Mouse (Mus musculus) CH12.LX (cell line): ENCODE measurements around the gene Nhlrc1. TPM values are rescaled to one million over a fixed set of nuclear protein-coding genes. Genes with fewer than 3 reads are reported as not detected.

Experiments used
- DNase-seq: peaks from one replicate; pipeline ENCODE4 v3.0.0-alpha.2; 2013; ENCODE audit errors: extremely low read depth
- H3K27ac ChIP-seq: 2 replicates; pipeline ENCODE4 v1.5.1; 2012; ENCODE audit warnings: low read depth, mild to moderate bottlenecking, control low read depth, moderate library complexity; ENCODE audit not compliant: insufficient read depth
- H3K27me3 ChIP-seq: replicated peaks from 2 replicates; pipeline ENCODE3; 2012; ENCODE audit warnings: inconsistent platforms
- H3K36me3 ChIP-seq, 2 experiments: replicated peaks in 1 of 2; 2 replicates each; pipeline versions ENCODE3 to v1.6.1; 2012; ENCODE audit warnings: inconsistent platforms in 1 of 2, low read length in 1 of 2, mild to moderate bottlenecking in 1 of 2, mixed read lengths in 1 of 2, moderate library complexity in 1 of 2; ENCODE audit not compliant: control insufficient read depth in 1 of 2, insufficient read depth in 1 of 2
- H3K4me1 ChIP-seq, 2 experiments: 2 replicates each; pipeline ENCODE4 v1.6.1; 2012; ENCODE audit warnings: inconsistent platforms in 1 of 2, moderate library complexity in 1 of 2; ENCODE audit not compliant: insufficient read depth in 2 of 2, control insufficient read depth in 1 of 2
- H3K4me2 ChIP-seq: 2 replicates; pipeline ENCODE4 v1.6.1; 2012; ENCODE audit warnings: low read depth, mild to moderate bottlenecking, control low read depth; ENCODE audit not compliant: poor library complexity, insufficient read depth, severe bottlenecking
- H3K4me3 ChIP-seq, 3 experiments: fragments of 150-350 bp in 1 of 3; sonication (generic) in 1 of 3; replicated peaks in 1 of 3; 2 replicates each; pipeline versions ENCODE3 to v1.5.1; 2011 to 2012; ENCODE audit warnings: low read depth in 2 of 3, low read length in 2 of 3, mild to moderate bottlenecking in 2 of 3, moderate library complexity in 2 of 3, control low read depth in 1 of 3, improper control_type of control experiment in 1 of 3, inconsistent platforms in 1 of 3, mixed read lengths in 1 of 3; ENCODE audit not compliant: poor library complexity in 1 of 3
- H3K79me2 ChIP-seq: replicated peaks from 2 replicates; pipeline ENCODE4 v1.6.1; 2012; ENCODE audit warnings: mild to moderate bottlenecking, moderate library complexity; ENCODE audit not compliant: control insufficient read depth, poor library complexity, insufficient read depth, severe bottlenecking; ENCODE audit errors: extremely low read depth
- H3K9ac ChIP-seq: 2 replicates; pipeline ENCODE4 v1.6.1; 2012; ENCODE audit warnings: low read depth, mild to moderate bottlenecking, control low read depth, moderate library complexity; ENCODE audit not compliant: insufficient read depth
- H3K9me3 ChIP-seq: replicated peaks from 2 replicates; pipeline ENCODE3; 2012; ENCODE audit warnings: low read length, inconsistent platforms, mixed read lengths
- E2F4 ChIP-seq: IDR thresholded peaks from 2 replicates; pipeline ENCODE4 v1.6.1; 2011; ENCODE audit warnings: low read depth, low read length, improper control_type of control experiment; ENCODE audit not compliant: insufficient replicate concordance
- EP300 ChIP-seq: IDR thresholded peaks from 2 replicates; pipeline ENCODE4 v1.6.1; 2011; ENCODE audit warnings: low read length, improper control_type of control experiment
- ETS1 ChIP-seq: conservative IDR thresholded peaks from 2 replicates; pipeline ENCODE4 v1.6.1; 2012; ENCODE audit warnings: low read depth, mild to moderate bottlenecking, inconsistent platforms, low read length, improper control_type of control experiment, moderate library complexity
- GABPA ChIP-seq: IDR thresholded peaks from 2 replicates; pipeline ENCODE4 v1.6.1; 2012; ENCODE audit warnings: low read depth, low read length, improper control_type of control experiment, inconsistent platforms; ENCODE audit not compliant: insufficient replicate concordance
- IRF4 ChIP-seq: IDR thresholded peaks from 2 replicates; pipeline ENCODE4 v1.6.1; 2014; ENCODE audit warnings: low read depth, mild to moderate bottlenecking, inconsistent platforms, low read length, improper control_type of control experiment
- JUN ChIP-seq: IDR thresholded peaks from 2 replicates; pipeline ENCODE4 v1.6.1; 2011; ENCODE audit warnings: low read depth, mild to moderate bottlenecking, low read length, improper control_type of control experiment, moderate library complexity; ENCODE audit not compliant: insufficient read depth
- KAT2A ChIP-seq: IDR thresholded peaks from 2 replicates; pipeline ENCODE4 v1.6.1; 2012; ENCODE audit warnings: low read length, improper control_type of control experiment, inconsistent platforms; ENCODE audit not compliant: insufficient replicate concordance
- MAX ChIP-seq: IDR thresholded peaks from 2 replicates; pipeline ENCODE4 v1.6.1; 2011; ENCODE audit warnings: low read length, improper control_type of control experiment
- MEF2A ChIP-seq: IDR thresholded peaks from 2 replicates; pipeline ENCODE4 v1.6.1; 2014; ENCODE audit warnings: low read depth, mild to moderate bottlenecking, inconsistent platforms, low read length, improper control_type of control experiment, borderline replicate concordance
- MXI1 ChIP-seq: IDR thresholded peaks from 2 replicates; pipeline ENCODE4 v1.6.1; 2011; ENCODE audit warnings: mild to moderate bottlenecking, low read depth, low read length, improper control_type of control experiment
- MYC ChIP-seq: IDR thresholded peaks from 2 replicates; pipeline ENCODE4 v1.6.1; 2011; ENCODE audit warnings: low read depth, mild to moderate bottlenecking, improper control_type of control experiment, low read length
- NELFE ChIP-seq: IDR thresholded peaks from 2 replicates; pipeline ENCODE4 v1.6.1; 2011; ENCODE audit warnings: low read depth, low read length, improper control_type of control experiment
- NRF1 ChIP-seq: IDR thresholded peaks from 2 replicates; pipeline ENCODE4 v1.6.1; 2014; ENCODE audit warnings: low read depth, mild to moderate bottlenecking, inconsistent platforms, low read length, improper control_type of control experiment, moderate library complexity
- PAX5 ChIP-seq: IDR thresholded peaks from 2 replicates; pipeline ENCODE4 v1.6.1; 2012; ENCODE audit warnings: low read length, inconsistent platforms, mixed read lengths
- RCOR1 ChIP-seq: conservative IDR thresholded peaks from 2 replicates; pipeline ENCODE4 v1.6.1; 2012; ENCODE audit warnings: low read depth, mild to moderate bottlenecking, inconsistent platforms, low read length, improper control_type of control experiment
- SIN3A ChIP-seq: IDR thresholded peaks from 2 replicates; pipeline ENCODE4 v1.6.1; 2012; ENCODE audit warnings: low read length, improper control_type of control experiment, inconsistent platforms
- UBTF ChIP-seq: IDR thresholded peaks from 2 replicates; pipeline ENCODE4 v1.6.1; 2012; ENCODE audit warnings: low read depth, mild to moderate bottlenecking, inconsistent platforms, low read length, improper control_type of control experiment, moderate library complexity
- USF1 ChIP-seq: IDR thresholded peaks from 2 replicates; pipeline ENCODE4 v1.6.1; 2014; ENCODE audit warnings: low read depth, mild to moderate bottlenecking, inconsistent platforms, low read length, improper control_type of control experiment
- ZMIZ1 ChIP-seq: IDR thresholded peaks from 2 replicates; pipeline ENCODE4 v1.6.1; 2012; ENCODE audit warnings: low read depth, mild to moderate bottlenecking, inconsistent platforms, low read length, improper control_type of control experiment
- ZNF384 ChIP-seq: IDR thresholded peaks from 2 replicates; pipeline ENCODE4 v1.6.1; 2012; ENCODE audit warnings: low read depth, low read length, improper control_type of control experiment, inconsistent platforms
- dilution Hi-C: fragments of 300-500 bp; cut with MboI; formaldehyde crosslinking; loops from 2 replicates; pipeline ENCODE4 v1.14.3; 2020; ENCODE audit warnings: low sequenced_read_pairs; ENCODE audit not compliant: extremely low pct_unique_long_range_greater_than_20kb, extremely low pct_ligation_motif_present
- in situ Hi-C: fragments of 300-500 bp; cut with MboI; formaldehyde crosslinking; loops from 3 replicates; pipeline ENCODE4 v1.14.3; 2019; ENCODE audit warnings: low sequenced_read_pairs, low pct_ligation_motif_present, low pct_unique_long_range_greater_than_20kb, mixed read lengths
- polyA plus RNA-seq: library from polyadenylated mRNA; unstranded; fragments of >175 nt; gene quantifications from 2 replicates; pipeline ENCODE4 v1.2.1, GENCODE M21; 2012; ENCODE audit warnings: low read depth; ENCODE audit not compliant: insufficient read length
- total RNA-seq, 2 experiments: library from RNA; depleted of rRNA; stranded (reverse); fragments of 300-350 nt in 1 of 2; fragments of >200 nt in 1 of 2; gene quantifications; 2 replicates each; pipeline ENCODE4 v1.2.3; 2012 to 2014

The Nhlrc1 gene
- total and polyA plus RNA-seq, 3 experiments, result not detected

DNA sequence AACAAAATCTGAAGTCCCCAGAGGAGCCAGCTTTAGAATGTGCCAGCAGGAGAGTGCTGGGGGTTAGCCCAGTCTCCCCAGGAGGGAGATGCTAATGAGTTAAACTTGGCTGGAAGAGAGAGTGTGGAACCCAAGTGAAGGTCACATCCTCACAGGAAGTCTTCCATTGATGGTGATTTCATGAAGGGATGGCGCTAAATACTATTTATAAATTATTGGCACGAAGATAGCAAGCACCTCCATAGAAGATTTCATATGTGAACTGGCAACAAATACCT lies 21.4 kb downstream of the Nhlrc1 start:
- dilution Hi-C loops (no loop called here), in situ Hi-C loops (no loop called here)
- no peak overlapping the region for H3K9ac ChIP-seq

GRCm38 (mm10) chr13:46992516-46993273 lies 22.0 kb downstream of the Nhlrc1 start:
- dilution Hi-C loops, result no loop called here
- Histone ChIP-seq H3K27me3 (no peaks in the 10 kb centered on the region), H3K9me3 (no peaks in the 10 kb centered on the region), H3K4me1 (peaks cover 0 to 7% of the 10 kb centered on the region in 2 experiments; a peak in 3 of 4 replicates), H3K36me3 (no peaks in the 10 kb centered on the region), H3K9ac (no peak overlapping the region), H3K4me3 (no peak overlapping the region), H3K27ac (no peak overlapping the region), H3K4me2 (no peak overlapping the region), H3K79me2 (no peaks in the 10 kb centered on the region)
- TF ChIP-seq PAX5 (no peak), MYC (no peak), SIN3A (no peak), ZMIZ1 (no peak), E2F4 (no peak), MAX (no peak), ZNF384 (no peak), MEF2A (no peak)
- in situ Hi-C loops, result no loop called here
- no peak for DNase-seq

More for the DNA sequence above, 21.4 kb downstream of the Nhlrc1 start:
- DNase-seq, result no peak
- H3K36me3 ChIP-seq, result no peaks in the 10 kb centered on the region
- H3K4me1 ChIP-seq, result peaks cover 0 to 9% of the 10 kb centered on the region in 2 experiments; a peak in 3 of 4 replicates
- no peaks in the 10 kb centered on the region for H3K9me3 ChIP-seq
- H3K79me2 ChIP-seq, result no peaks in the 10 kb centered on the region
- H3K27ac ChIP-seq, result no peak overlapping the region
- no peak overlapping the region for H3K4me3 ChIP-seq
- no peaks in the 10 kb centered on the region for H3K27me3 ChIP-seq
- TF ChIP-seq EP300 (no peak), USF1 (no peak), MYC (no peak), ZNF384 (no peak), IRF4 (no peak), ETS1 (no peak), RCOR1 (no peak), PAX5 (no peak), MXI1 (no peak), NRF1 (no peak), MAX (no peak), NELFE (no peak), E2F4 (no peak), UBTF (no peak), KAT2A (no peak), GABPA (no peak), JUN (no peak)
- H3K4me2 ChIP-seq, result no peak overlapping the region
